Mouse (Mus musculus): ENCODE results near the gene Ibsp.

Ibsp gene

DNA sequence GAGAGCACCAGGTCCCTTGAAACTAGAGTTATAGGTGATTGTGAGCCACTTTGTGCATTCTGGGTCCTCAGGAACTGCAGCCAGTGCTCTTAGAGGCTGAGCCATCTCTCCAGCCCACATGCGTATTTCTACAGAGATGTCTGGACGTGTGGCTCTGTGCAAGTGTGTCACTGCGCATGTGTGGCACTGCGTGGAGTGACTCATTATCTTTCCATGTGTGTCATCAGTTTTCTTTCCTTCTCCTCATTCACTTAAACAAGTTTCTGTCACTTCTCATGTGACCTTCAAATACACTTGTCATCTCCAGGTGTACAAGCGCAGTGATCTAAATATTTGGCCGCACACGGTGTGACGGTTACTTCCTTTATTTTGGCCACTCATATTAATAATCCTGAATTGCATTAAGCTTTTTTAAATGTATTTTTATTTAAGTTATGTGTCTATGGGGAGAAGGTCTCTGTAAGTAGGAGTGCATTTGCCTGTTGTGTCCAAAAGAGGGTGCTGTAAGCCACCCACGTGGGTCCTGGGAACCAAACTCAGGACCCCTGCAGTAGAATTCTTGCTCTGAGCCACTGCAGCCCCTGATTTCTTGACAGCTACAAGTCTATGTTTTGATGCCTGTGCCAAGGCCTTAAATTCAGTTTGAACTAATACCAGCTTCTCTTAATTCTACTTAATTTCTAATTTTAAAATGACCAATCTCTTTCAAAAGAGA lies 45.7 kb downstream of the Ibsp start:
- peak; percentile 38 to 39 for DNase-seq

- DNase-seq = no peak
Observed at GRCm38 (mm10) chr5:104345241-104345630, 46.3 kb downstream of the Ibsp start.

- DNase-seq = no peak
Observed at GRCm38 (mm10) chr5:104351041-104351440, 52.1 kb downstream of the Ibsp start.

DNA sequence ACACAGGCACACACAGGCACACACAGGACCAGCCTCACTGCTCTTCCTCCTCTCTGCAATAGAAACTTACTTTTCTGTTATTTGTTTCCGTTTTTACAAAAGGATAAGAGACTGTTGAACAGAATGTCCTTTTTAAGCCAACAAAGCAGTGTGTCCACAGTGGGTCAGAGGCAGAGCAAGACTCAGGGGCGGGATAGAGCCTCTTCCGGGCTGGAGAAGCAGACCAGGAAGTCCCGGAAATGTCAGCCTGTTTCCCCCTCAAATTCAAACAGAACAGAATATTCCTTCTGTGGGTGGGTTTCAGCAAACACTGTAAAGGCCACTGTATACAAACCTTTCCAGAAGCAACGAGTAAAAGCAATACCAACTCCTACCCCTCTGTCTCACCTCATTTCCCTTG lies 52.9 kb downstream of the Ibsp start:
- peak in 1 of 2 experiments; percentile 13 for DNase-seq

- DNase-seq = no peak
Observed at GRCm38 (mm10) chr5:104357575-104357974, 58.6 kb downstream of the Ibsp start.

DNA sequence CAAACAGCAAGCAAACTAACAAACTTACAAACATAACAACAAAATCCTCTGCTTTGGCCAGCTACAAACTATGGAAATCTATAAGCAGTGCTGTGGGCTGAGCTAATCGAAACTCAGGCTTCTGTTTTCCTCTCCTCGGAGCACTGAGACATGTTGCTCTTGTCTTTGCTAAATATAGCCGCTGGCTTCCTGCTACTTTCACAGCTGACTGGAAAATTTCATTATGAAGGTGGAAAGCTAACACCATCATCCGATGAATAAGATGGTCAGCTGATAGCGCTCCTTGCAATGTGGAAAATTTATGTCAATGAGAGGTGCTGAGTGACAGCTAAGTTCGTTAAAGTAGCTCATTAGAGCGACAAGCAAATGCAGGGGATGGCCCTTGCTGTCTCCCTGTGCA lies 59.6 kb downstream of the Ibsp start:
- no peak for DNase-seq

- DNase-seq = no peak
Observed at GRCm38 (mm10) chr5:104359257-104359656, 60.3 kb downstream of the Ibsp start.

All from B cell, adult 2 months (primary cell).